Mouse (Mus musculus) megakaryocyte, embryonic 14.5 days (primary cell): ENCODE measurements around the gene Orai1.

Experiments used
- FLI1 ChIP-seq: IDR thresholded peaks from 2 replicates; pipeline ENCODE4 v1.6.1; 2012; ENCODE audit warnings: low read length, inconsistent platforms, mixed read lengths
- GATA1 ChIP-seq: IDR thresholded peaks from 3 replicates; pipeline ENCODE4 v1.6.1; 2012; ENCODE audit warnings: mixed read lengths, low read length, inconsistent platforms, borderline replicate concordance

GRCm38 (mm10) chr5:123010806-123011205 is 4.1 kb upstream of the Orai1 start:
- no peak for TF ChIP-seq GATA1
- no peak for TF ChIP-seq FLI1
